Comparison of ENCODE assay signal across 9 mouse cellular contexts in the genomic region with DNA sequence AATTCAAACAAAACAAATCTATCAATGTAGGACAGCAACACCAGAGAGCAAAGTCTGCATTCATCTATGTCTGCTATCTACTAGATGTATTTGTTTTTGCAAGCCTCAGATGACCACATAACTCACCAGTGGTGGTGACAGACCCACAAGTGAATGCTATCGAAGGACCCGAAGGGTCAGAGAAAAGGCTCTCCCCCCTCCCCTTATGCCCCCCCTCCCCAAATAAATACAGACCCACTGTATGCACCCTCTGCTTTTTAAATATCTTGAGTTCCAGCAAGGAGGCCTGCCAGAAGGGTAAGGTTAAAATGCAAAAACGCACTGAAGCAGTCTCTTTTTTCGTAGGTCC. TPM values are rescaled to one million over a fixed set of nuclear protein-coding genes. Genes with fewer than 3 reads are reported as not detected.
DNase-seq lines count a peak whose midpoint lies in the region; ATAC-seq lines count a peak whose summit lies in the region.
"Had no signal": no experiment of that assay in that cellular context is flagged by ENCODE, and none has a peak within 500 bp of the region (broad histone marks: within the 10 kb centered on the region; RNA-seq: fewer than 3 reads in every experiment).

No protein-coding gene starts in this region.

- H3K36me3 ChIP-seq in heart, embryonic 14.5 days (ENCODE audit: control insufficient read depth, insufficient read depth, low read length) = 0 out of 2 replicates have a peak, but pooled peaks cover 5% of the 10 kb centered on the region
- H3K36me3 ChIP-seq in embryonic facial prominence, embryonic 11.5 days (replicated peaks; ENCODE audit: control insufficient read depth, insufficient read depth, low read depth, low read length) = no peaks in the 10 kb centered on the region
- no peaks in the 10 kb centered on the region for H3K36me3 ChIP-seq in hindbrain, embryonic 15.5 days
- H3K36me3 ChIP-seq in midbrain, embryonic 14.5 days (ENCODE audit: control insufficient read depth, insufficient read depth, low read length) = no peaks in the 10 kb centered on the region; the same call in 1 of the 2 replicates

- H3K27ac ChIP-seq in heart, embryonic 14.5 days (replicated peaks in 1 of 2; ENCODE audit: control insufficient read depth in 1 of 2, insufficient read depth in 1 of 2, low read depth in 2 of 2, low read length in 2 of 2) = no peak overlapping the region
- peak overlapping the region; percentile 66; the same call in 1 of the 2 replicates for H3K27ac ChIP-seq in embryonic facial prominence, embryonic 11.5 days (replicated peaks; ENCODE audit: low read depth, low read length)
- peak overlapping the region; percentile 87 for H3K27ac ChIP-seq in hindbrain, embryonic 15.5 days (replicated peaks)
- H3K27ac ChIP-seq in midbrain, embryonic 14.5 days (replicated peaks; ENCODE audit: low read depth, low read length) = peak overlapping the region; percentile 88

- WGBS in heart, embryonic 14.5 days = 45% methylated on average over 4 of the region's 4 CpGs
- whole genome bisulfite sequencing in embryonic facial prominence, embryonic 11.5 days = 5% methylated on average over 4 of the region's 4 CpGs
- WGBS in hindbrain, embryonic 15.5 days = 7% methylated on average over 4 of the region's 4 CpGs
- 5% methylated on average over 4 of the region's 4 CpGs for WGBS in midbrain, embryonic 14.5 days

- peak overlapping the region; percentile 77 for H3K4me2 ChIP-seq in heart, embryonic 14.5 days (ENCODE audit: low read length)
- H3K4me2 ChIP-seq in embryonic facial prominence, embryonic 11.5 days (ENCODE audit: low read depth, low read length) = peak overlapping the region; percentile 71
- H3K4me2 ChIP-seq in hindbrain, embryonic 15.5 days = peak overlapping the region; percentile 92
- peak overlapping the region; percentile 69 for H3K4me2 ChIP-seq in midbrain, embryonic 14.5 days (ENCODE audit: low read length)

- H3K9ac ChIP-seq in heart, embryonic 14.5 days (ENCODE audit: low read length) = peak overlapping the region; percentile 70; the same call in 1 of the 2 replicates
- H3K9ac ChIP-seq in embryonic facial prominence, embryonic 11.5 days (replicated peaks; ENCODE audit: low read length) = peak overlapping the region; percentile 81
- H3K9ac ChIP-seq in hindbrain, embryonic 15.5 days = peak overlapping the region; percentile 71
- peak overlapping the region; percentile 64 for H3K9ac ChIP-seq in midbrain, embryonic 14.5 days (replicated peaks; ENCODE audit: low read length)

- H3K27me3 ChIP-seq in heart, embryonic 14.5 days (ENCODE audit: control insufficient read depth, insufficient read depth, low read length) = peaks cover 6% of the 10 kb centered on the region; the same call in 1 of the 2 replicates
- no peaks in the 10 kb centered on the region for H3K27me3 ChIP-seq in embryonic facial prominence, embryonic 11.5 days (ENCODE audit: control insufficient read depth, insufficient read depth, low read length)
- no peaks in the 10 kb centered on the region for H3K27me3 ChIP-seq in hindbrain, embryonic 15.5 days
- H3K27me3 ChIP-seq in midbrain, embryonic 14.5 days (ENCODE audit: control insufficient read depth, insufficient read depth, low read length) = no peaks in the 10 kb centered on the region

- no peaks in the 10 kb centered on the region for H3K9me3 ChIP-seq in heart, embryonic 14.5 days (ENCODE audit: control insufficient read depth, low read length)
- no peaks in the 10 kb centered on the region for H3K9me3 ChIP-seq in embryonic facial prominence, embryonic 11.5 days (replicated peaks; ENCODE audit: control insufficient read depth, low read length)
- no peaks in the 10 kb centered on the region for H3K9me3 ChIP-seq in hindbrain, embryonic 15.5 days
- no peaks in the 10 kb centered on the region for H3K9me3 ChIP-seq in midbrain, embryonic 14.5 days (ENCODE audit: control insufficient read depth, low read length)

- no peak for DNase-seq in heart, adult 18-20 months
- DNase-seq in embryonic facial prominence, embryonic 11.5 days (ENCODE audit: low spot score) = no peak
- DNase-seq in midbrain, embryonic 14.5 days = no peak
- no peak for DNase-seq in right cerebral cortex, adult 2 months (ENCODE audit: low spot score in 2 of 2)
- DNase-seq in yolk sac, embryonic 10.5 days (ENCODE audit: low spot score) = no peak
- no peak for DNase-seq in B cell, adult 2 months

- ATAC-seq in heart, embryonic 14.5 days (ENCODE audit: insufficient number of reproducible peaks, insufficient read depth, low FRiP score, low read depth) = no peak
- no peak for ATAC-seq in embryonic facial prominence, embryonic 11.5 days (replicated peaks; ENCODE audit: insufficient number of reproducible peaks, low FRiP score, low TSS enrichment, low read depth)
- ATAC-seq in hindbrain, embryonic 15.5 days (ENCODE audit: low FRiP score, low read depth) = no peak
- ATAC-seq in midbrain, embryonic 14.5 days (ENCODE audit: low FRiP score, low TSS enrichment) = no peak
- ATAC-seq: CD4-positive, CD25-positive, alpha-beta regulatory T cell, adult 4 months had no signal

- peak overlapping the region; percentile 75 to 80 for H3K4me3 ChIP-seq in heart, embryonic 14.5 days (ENCODE audit: control insufficient read depth in 1 of 2, insufficient read depth in 1 of 2, low read depth in 1 of 2, low read length in 2 of 2)
- H3K4me3 ChIP-seq in embryonic facial prominence, embryonic 11.5 days (ENCODE audit: low read depth, low read length) = peak overlapping the region; percentile 73
- peak overlapping the region; percentile 68 for H3K4me3 ChIP-seq in hindbrain, embryonic 15.5 days
- peak overlapping the region; percentile 62 for H3K4me3 ChIP-seq in midbrain, embryonic 14.5 days (replicated peaks; ENCODE audit: low read depth, low read length)

- H3K4me1 ChIP-seq in heart, embryonic 14.5 days (ENCODE audit: control insufficient read depth in 2 of 2, insufficient read depth in 2 of 2, low read length in 2 of 2) = peaks cover 4 to 10% of the 10 kb centered on the region in 2 experiments
- peaks cover 3% of the 10 kb centered on the region; the same call in 1 of the 2 replicates for H3K4me1 ChIP-seq in embryonic facial prominence, embryonic 11.5 days (ENCODE audit: control insufficient read depth, insufficient read depth, low read length)
- H3K4me1 ChIP-seq in hindbrain, embryonic 15.5 days (replicated peaks) = peaks cover 35% of the 10 kb centered on the region
- H3K4me1 ChIP-seq in midbrain, embryonic 14.5 days (ENCODE audit: control insufficient read depth, insufficient read depth, low read length) = peaks cover 25% of the 10 kb centered on the region

RNA-seq across cellular contexts. Expression of a gene that starts 2.9 kb away (rescaled TPM):
- 10.0 and 14.1 TPM in 2 replicates for polyA plus RNA-seq in heart, embryonic 14.5 days (2014; fragmentation: Nextera tagmentation; extraction: Ambion mirVana)
- total RNA-seq in heart, adult 18-20 months (2021) = 10 to 100 TPM; 45.0 to 48.9 TPM
- polyA plus RNA-seq in embryonic facial prominence, embryonic 11.5 days (2014; fragmentation: Nextera tagmentation; extraction: Ambion mirVana) = 28.8 and 30.4 TPM in 2 replicates
- 37.9 and 49.8 TPM in 2 replicates for polyA plus RNA-seq in hindbrain, embryonic 15.5 days (2015; fragmentation: Nextera tagmentation; extraction: Ambion mirVana)
- 40.6 and 46.5 TPM in 2 replicates for polyA plus RNA-seq in midbrain, embryonic 14.5 days (2014; fragmentation: Nextera tagmentation; extraction: Ambion mirVana)

Comparison
In these comparisons a context has a peak if more than half of its experiments do, and no peak if none do; other contexts are left out.
1. H3K27ac ChIP-seq: peak in embryonic facial prominence, embryonic 11.5 days (single experiment), hindbrain, embryonic 15.5 days (single experiment) and midbrain, embryonic 14.5 days (single experiment); none in heart, embryonic 14.5 days (0 of 2).
2. Peak in every context shown above with its lines, with median percentiles within 50 percentile points of each other: H3K4me2 ChIP-seq, H3K4me3 ChIP-seq and H3K9ac ChIP-seq.